Mouse (Mus musculus): ENCODE measurements around the gene Plce1.
"Not testable (repeated sequence)": the region's sequence is repeated elsewhere in the genome, so short reads cannot be mapped to it uniquely, and the experiment has no call there.

The Plce1 gene

GRCm38 (mm10) chr19:38632251-38632650 is 151.3 kb downstream of the Plce1 start:
- DNase-seq (ENCODE audit: low spot score in 2 of 2) = no peak

- no peak for DNase-seq (ENCODE audit: low spot score in 2 of 2)
These were observed 152.4 kb downstream of the Plce1 start for GRCm38 (mm10) chr19:38633306-38633705.

- DNase-seq (ENCODE audit: low spot score in 2 of 2) = no peak
These were observed 158.1 kb downstream of the Plce1 start for GRCm38 (mm10) chr19:38639050-38639449.

GRCm38 (mm10) chr19:38639805-38640204 is 158.9 kb downstream of the Plce1 start:
- DNase-seq (ENCODE audit: low spot score in 2 of 2) = no peak

- not testable (repeated sequence) for DNase-seq (ENCODE audit: low spot score in 2 of 2)
These were observed 161.6 kb downstream of the Plce1 start for GRCm38 (mm10) chr19:38642515-38642914.

- DNase-seq (ENCODE audit: low spot score in 2 of 2) = no peak
These were observed 164.1 kb downstream of the Plce1 start for GRCm38 (mm10) chr19:38644871-38645595.

- DNase-seq (ENCODE audit: low spot score in 2 of 2) = no peak
These were observed 177.1 kb downstream of the Plce1 start for GRCm38 (mm10) chr19:38657980-38658379.

- no peak for DNase-seq (ENCODE audit: low spot score in 2 of 2)
These were observed 184.5 kb downstream of the Plce1 start for GRCm38 (mm10) chr19:38665398-38665797.

- DNase-seq (ENCODE audit: low spot score in 2 of 2) = no peak
These were observed 191.2 kb downstream of the Plce1 start for GRCm38 (mm10) chr19:38672015-38672600.

- no peak for DNase-seq (ENCODE audit: low spot score in 2 of 2)
These were observed 193.0 kb downstream of the Plce1 start for GRCm38 (mm10) chr19:38673936-38674335.

GRCm38 (mm10) chr19:38678655-38679054 is 197.7 kb downstream of the Plce1 start:
- DNase-seq (ENCODE audit: low spot score in 2 of 2) = no peak

GRCm38 (mm10) chr19:38679520-38679919 is 198.6 kb downstream of the Plce1 start:
- no peak for DNase-seq (ENCODE audit: low spot score in 2 of 2)

- DNase-seq (ENCODE audit: low spot score in 2 of 2) = no peak
These were observed 206.4 kb downstream of the Plce1 start for GRCm38 (mm10) chr19:38687326-38687725.

GRCm38 (mm10) chr19:38688741-38689507 is 208.0 kb downstream of the Plce1 start:
- no peak for DNase-seq (ENCODE audit: low spot score in 2 of 2)

- no peak for DNase-seq (ENCODE audit: low spot score in 2 of 2)
These were observed 209.4 kb downstream of the Plce1 start for GRCm38 (mm10) chr19:38690276-38690675.

GRCm38 (mm10) chr19:38691533-38691932 is 210.6 kb downstream of the Plce1 start:
- DNase-seq (ENCODE audit: low spot score in 2 of 2) = no peak

GRCm38 (mm10) chr19:38693331-38693730 is 212.4 kb downstream of the Plce1 start:
- no peak for DNase-seq (ENCODE audit: low spot score in 2 of 2)

- no peak for DNase-seq (ENCODE audit: low spot score in 2 of 2)
These were observed 212.9 kb downstream of the Plce1 start for GRCm38 (mm10) chr19:38693769-38694168.

- DNase-seq (ENCODE audit: low spot score in 2 of 2) = no peak
These were observed 220.9 kb downstream of the Plce1 start for GRCm38 (mm10) chr19:38701776-38702175.

- DNase-seq (ENCODE audit: low spot score in 2 of 2) = no peak
These were observed 223.8 kb downstream of the Plce1 start for GRCm38 (mm10) chr19:38704742-38705141.

- no peak for DNase-seq (ENCODE audit: low spot score in 2 of 2)
These were observed 224.3 kb downstream of the Plce1 start for GRCm38 (mm10) chr19:38705244-38705643.

GRCm38 (mm10) chr19:38706449-38706848 is 225.5 kb downstream of the Plce1 start:
- no peak for DNase-seq (ENCODE audit: low spot score in 2 of 2)

GRCm38 (mm10) chr19:38709376-38709775 is 228.5 kb downstream of the Plce1 start:
- no peak for DNase-seq (ENCODE audit: low spot score in 2 of 2)

All from spleen, postnatal 14 days (tissue).